Mouse (Mus musculus): ENCODE measurements around the gene Spag6.

- TF ChIP-seq EP300 (IDR thresholded peaks at IDR 0.05; ENCODE audit: insufficient read depth, low read depth, low read length) (no peak), POLR2A (IDR thresholded peaks at IDR 0.05; ENCODE audit: insufficient read depth, low read length) (no peak), CTCF (IDR thresholded peaks at IDR 0.05; ENCODE audit: low read depth, low read length) (no peak)
These were observed 1.3 kb downstream of the Spag6 start for GRCm38 (mm10) chr2:18695163-18695562.

Measured in ES-Bruce4 (cell line).